Mouse (Mus musculus) lung, adult 2 months (tissue): ENCODE data around the gene A4gnt.

ENCODE experiments used
- CTCF ChIP-seq: fragments of 200-500 bp; IDR thresholded peaks from 2 replicates; pipeline ENCODE4 v1.5.1; 2011; ENCODE audit warnings: mild to moderate bottlenecking, low read length, control low read depth; ENCODE audit not compliant: insufficient read depth
- POLR2A ChIP-seq: fragments of 200-500 bp; IDR thresholded peaks from 2 replicates; pipeline ENCODE4 v1.6.1; 2011; ENCODE audit warnings: low read depth, mild to moderate bottlenecking, control low read depth, low read length, borderline replicate concordance; ENCODE audit errors: extremely low read depth

DNA sequence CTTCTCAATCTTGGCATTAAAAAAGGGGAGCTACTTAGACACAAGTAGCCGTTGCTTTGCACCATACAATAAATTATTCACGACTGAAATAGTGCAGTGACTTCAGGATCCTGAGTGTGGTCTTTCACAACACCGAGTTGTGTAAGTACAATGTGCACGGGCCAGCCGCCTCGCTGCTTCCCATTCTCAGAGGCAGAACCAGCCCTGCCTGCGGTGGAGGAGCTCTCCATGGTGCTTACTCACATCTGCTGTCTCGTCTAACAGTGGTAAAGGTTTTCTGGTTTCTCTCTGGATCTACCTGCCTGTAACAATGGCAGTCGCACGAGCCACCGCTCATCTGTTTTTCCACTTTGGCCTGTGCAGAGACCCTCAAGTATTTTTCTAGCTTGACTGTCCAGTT is 48.6 kb upstream of the A4gnt start:
- TF ChIP-seq POLR2A = no peak
- no peak for TF ChIP-seq CTCF
